Mouse (Mus musculus) thymus, adult 2 months (tissue): ENCODE results near the gene Mlph.

Experiments
- CTCF ChIP-seq: fragments of 200-500 bp; IDR thresholded peaks from 2 replicates; pipeline ENCODE4 v1.5.1; 2012; ENCODE audit warnings: mild to moderate bottlenecking, control low read depth, low read length, moderate library complexity, borderline replicate concordance; ENCODE audit not compliant: control insufficient read depth, poor library complexity, insufficient read depth; ENCODE audit errors: extremely low read depth
- POLR2A ChIP-seq: fragments of 200-500 bp; IDR thresholded peaks from 2 replicates; pipeline ENCODE4 v1.6.1; 2012; ENCODE audit warnings: mild to moderate bottlenecking, low read length, control low read depth, moderate library complexity; ENCODE audit not compliant: control insufficient read depth, poor library complexity, insufficient read depth; ENCODE audit errors: extremely low read depth

DNA sequence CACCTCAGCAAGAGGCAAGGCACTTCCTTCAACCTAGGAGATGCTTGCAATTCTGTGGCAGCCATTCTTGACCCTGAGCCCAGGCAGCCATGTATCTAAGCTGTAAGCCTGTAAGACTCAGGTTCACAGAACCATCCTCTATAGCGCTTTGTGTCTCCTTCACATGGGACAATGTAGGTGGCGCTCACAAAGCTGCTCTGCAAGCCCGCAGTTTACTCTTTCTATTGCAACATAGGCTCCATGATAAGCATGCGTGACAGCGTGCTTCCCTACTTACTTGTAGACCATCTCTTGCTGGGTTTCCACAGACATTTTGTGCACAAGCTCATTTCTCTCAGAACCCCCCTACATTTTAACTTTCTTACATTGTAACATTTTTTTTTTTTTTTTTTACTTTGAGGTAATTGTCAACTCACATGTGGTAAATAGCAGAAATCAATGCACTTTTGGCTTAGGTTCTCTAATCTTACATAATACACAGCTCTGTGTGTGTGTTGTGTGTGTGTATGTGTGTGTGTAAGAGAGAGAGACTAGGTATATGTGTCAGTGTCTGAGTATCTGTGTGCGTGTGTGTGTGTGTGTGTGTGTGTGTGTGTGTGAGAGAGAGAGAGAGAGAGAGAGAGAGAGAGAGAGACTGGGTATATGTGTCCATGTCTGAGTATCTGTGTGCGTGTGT lies 10.0 kb upstream of the Mlph start:
- TF ChIP-seq CTCF (no peak), POLR2A (no peak)
